Comparison of ENCODE assay signal across 27 mouse cellular contexts in genomic region chr4:5126059-5126458, GRCm38 (mm10).
DNase-seq lines count a peak whose midpoint lies in the region; ATAC-seq and TF ChIP-seq lines count a peak whose summit lies in the region.
"Had no signal": no experiment of that assay in that cellular context is flagged by ENCODE, and none has a peak within 500 bp of the region (broad histone marks: within the 10 kb centered on the region; RNA-seq: fewer than 3 reads in every experiment).

No protein-coding gene starts in this region.

- DNase-seq in forebrain, embryonic 11.5 days (ENCODE audit: low spot score) = no peak
- DNase-seq in neural tube, embryonic 10.5 days (ENCODE audit: extremely low spot score, low spot score) = no peak
- no peak for DNase-seq in forebrain, postnatal 0 days
- DNase-seq in heart, adult 11 months = no peak
- DNase-seq: adrenal gland, adult 8-10 months; adrenal gland, postnatal 14 days; adrenal gland, postnatal 36 days; B cell, adult 2 months; cerebellum, adult 11 months; cerebellum, adult 18-20 months; cerebellum, adult 8-10 months; cerebellum, adult 9-11 months; cerebellum, postnatal 14 days; cerebellum, postnatal 36 days; embryo, embryonic 11 days had no signal

- no peak overlapping the region for H3K4me2 ChIP-seq in forebrain, embryonic 13.5 days
- H3K4me2 ChIP-seq in forebrain, embryonic 12.5 days = no peak overlapping the region
- no peak overlapping the region for H3K4me2 ChIP-seq in forebrain, embryonic 15.5 days (replicated peaks)
- H3K4me2 ChIP-seq in forebrain, embryonic 11.5 days (ENCODE audit: low read depth, low read length, severe bottlenecking) = no peak overlapping the region
- no peak overlapping the region for H3K4me2 ChIP-seq in neural tube, embryonic 15.5 days
- H3K4me2 ChIP-seq in forebrain, postnatal 0 days (ENCODE audit: low read depth) = no peak overlapping the region
- H3K4me2 ChIP-seq: embryonic facial prominence, embryonic 13.5 days; embryonic facial prominence, embryonic 15.5 days had no signal

- H3K4me3 ChIP-seq in forebrain, embryonic 13.5 days = no peak overlapping the region
- no peak overlapping the region for H3K4me3 ChIP-seq in forebrain, embryonic 12.5 days (replicated peaks)
- no peak overlapping the region for H3K4me3 ChIP-seq in forebrain, embryonic 15.5 days
- H3K4me3 ChIP-seq in forebrain, embryonic 11.5 days (ENCODE audit: low read depth, low read length) = no peak overlapping the region
- H3K4me3 ChIP-seq in neural tube, embryonic 15.5 days (replicated peaks) = no peak overlapping the region
- no peak overlapping the region for H3K4me3 ChIP-seq in forebrain, postnatal 0 days (ENCODE audit: low read depth, low read length)
- H3K4me3 ChIP-seq: embryonic facial prominence, embryonic 13.5 days; embryonic facial prominence, embryonic 15.5 days; erythroblast, embryonic 14.5 days had no signal

- H3K9me3 ChIP-seq in forebrain, embryonic 13.5 days (replicated peaks) = no peaks in the 10 kb centered on the region
- no peaks in the 10 kb centered on the region for H3K9me3 ChIP-seq in forebrain, embryonic 12.5 days
- H3K9me3 ChIP-seq in forebrain, embryonic 15.5 days = no peaks in the 10 kb centered on the region
- H3K9me3 ChIP-seq in forebrain, embryonic 11.5 days (ENCODE audit: control insufficient read depth, low read length) = no peaks in the 10 kb centered on the region
- H3K9me3 ChIP-seq in neural tube, embryonic 15.5 days (replicated peaks) = no peaks in the 10 kb centered on the region
- no peaks in the 10 kb centered on the region for H3K9me3 ChIP-seq in forebrain, postnatal 0 days (ENCODE audit: low read length)
- H3K9me3 ChIP-seq: embryonic facial prominence, embryonic 13.5 days; embryonic facial prominence, embryonic 15.5 days; G1E had no signal

- TF ChIP-seq CTCF in forebrain, postnatal 0 days (IDR thresholded peaks at IDR 0.05; ENCODE audit: low read depth) = no peak

- no peak overlapping the region for H3K9ac ChIP-seq in forebrain, embryonic 13.5 days
- no peak overlapping the region for H3K9ac ChIP-seq in forebrain, embryonic 12.5 days
- no peak overlapping the region for H3K9ac ChIP-seq in forebrain, embryonic 15.5 days (replicated peaks)
- H3K9ac ChIP-seq in forebrain, embryonic 11.5 days (ENCODE audit: low read length) = no peak overlapping the region
- H3K9ac ChIP-seq in neural tube, embryonic 15.5 days (replicated peaks) = no peak overlapping the region
- no peak overlapping the region for H3K9ac ChIP-seq in forebrain, postnatal 0 days
- H3K9ac ChIP-seq: embryonic facial prominence, embryonic 13.5 days; embryonic facial prominence, embryonic 15.5 days had no signal

- no peaks in the 10 kb centered on the region for H3K36me3 ChIP-seq in forebrain, embryonic 13.5 days (ENCODE audit: poor library complexity, severe bottlenecking)
- no peaks in the 10 kb centered on the region for H3K36me3 ChIP-seq in forebrain, embryonic 12.5 days (replicated peaks)
- no peaks in the 10 kb centered on the region for H3K36me3 ChIP-seq in forebrain, embryonic 15.5 days
- H3K36me3 ChIP-seq in forebrain, embryonic 11.5 days (ENCODE audit: control insufficient read depth, insufficient read depth, low read length) = no peaks in the 10 kb centered on the region
- H3K36me3 ChIP-seq in neural tube, embryonic 15.5 days = no peaks in the 10 kb centered on the region
- no peaks in the 10 kb centered on the region for H3K36me3 ChIP-seq in forebrain, postnatal 0 days (ENCODE audit: insufficient read depth)
- H3K36me3 ChIP-seq: embryonic facial prominence, embryonic 13.5 days; embryonic facial prominence, embryonic 15.5 days; G1E had no signal

- WGBS in forebrain, embryonic 13.5 days = 79% methylated on average over 2 of the region's 2 CpGs
- WGBS in forebrain, embryonic 12.5 days = 87% methylated on average over 2 of the region's 2 CpGs
- 62% methylated on average over 2 of the region's 2 CpGs for WGBS in forebrain, embryonic 15.5 days
- WGBS in forebrain, embryonic 11.5 days = 89% methylated on average over 2 of the region's 2 CpGs
- WGBS in neural tube, embryonic 15.5 days = 61% methylated on average over 2 of the region's 2 CpGs
- 52% methylated on average over 2 of the region's 2 CpGs for WGBS in forebrain, postnatal 0 days

- H3K27me3 ChIP-seq in forebrain, embryonic 13.5 days = no peaks in the 10 kb centered on the region
- H3K27me3 ChIP-seq in forebrain, embryonic 12.5 days = no peaks in the 10 kb centered on the region
- no peaks in the 10 kb centered on the region for H3K27me3 ChIP-seq in forebrain, embryonic 15.5 days
- no peaks in the 10 kb centered on the region for H3K27me3 ChIP-seq in forebrain, embryonic 11.5 days (ENCODE audit: control insufficient read depth, insufficient read depth, low read length)
- H3K27me3 ChIP-seq in neural tube, embryonic 15.5 days (replicated peaks) = no peaks in the 10 kb centered on the region
- H3K27me3 ChIP-seq in forebrain, postnatal 0 days (ENCODE audit: insufficient read depth, low read length) = no peaks in the 10 kb centered on the region
- H3K27me3 ChIP-seq: CH12.LX; embryonic facial prominence, embryonic 13.5 days; embryonic facial prominence, embryonic 15.5 days; Patski had no signal

- H3K27ac ChIP-seq in forebrain, embryonic 13.5 days = no peak overlapping the region
- H3K27ac ChIP-seq in forebrain, embryonic 12.5 days = no peak overlapping the region
- no peak overlapping the region for H3K27ac ChIP-seq in forebrain, embryonic 15.5 days (replicated peaks)
- H3K27ac ChIP-seq in forebrain, embryonic 11.5 days (ENCODE audit: low read depth, low read length) = no peak overlapping the region
- no peak overlapping the region for H3K27ac ChIP-seq in neural tube, embryonic 15.5 days (replicated peaks)
- H3K27ac ChIP-seq in forebrain, postnatal 0 days (ENCODE audit: low read depth, low read length) = no peak overlapping the region
- H3K27ac ChIP-seq: embryonic facial prominence, embryonic 13.5 days; embryonic facial prominence, embryonic 15.5 days had no signal

- H3K4me1 ChIP-seq in forebrain, embryonic 13.5 days = no peaks in the 10 kb centered on the region
- no peaks in the 10 kb centered on the region for H3K4me1 ChIP-seq in forebrain, embryonic 12.5 days
- H3K4me1 ChIP-seq in forebrain, embryonic 15.5 days = peaks cover 9% of the 10 kb centered on the region; the same call in 1 of the 2 replicates
- no peaks in the 10 kb centered on the region for H3K4me1 ChIP-seq in forebrain, embryonic 11.5 days (replicated peaks; ENCODE audit: control insufficient read depth, insufficient read depth, low read length)
- no peaks in the 10 kb centered on the region for H3K4me1 ChIP-seq in neural tube, embryonic 15.5 days
- no peaks in the 10 kb centered on the region for H3K4me1 ChIP-seq in forebrain, postnatal 0 days (ENCODE audit: insufficient read depth)
- H3K4me1 ChIP-seq: embryonic facial prominence, embryonic 13.5 days; embryonic facial prominence, embryonic 15.5 days had no signal

- peak; percentile 51; the same call in 1 of the 2 replicates for ATAC-seq in forebrain, embryonic 13.5 days
- no peak for ATAC-seq in forebrain, embryonic 12.5 days (ENCODE audit: low FRiP score)
- peak; percentile 68 for ATAC-seq in forebrain, embryonic 15.5 days (replicated peaks)
- no peak for ATAC-seq in forebrain, embryonic 11.5 days (replicated peaks; ENCODE audit: low FRiP score)
- 0 out of 2 replicates have a peak, but pooled peaks have one; percentile 17 for ATAC-seq in neural tube, embryonic 15.5 days (ENCODE audit: low FRiP score)
- ATAC-seq in forebrain, postnatal 0 days = peak; percentile 55; the same call in 1 of the 2 replicates
- ATAC-seq: activated CD4-positive, CD25-positive, alpha-beta regulatory T cell, adult 4 months; CD4-positive, CD25-positive, alpha-beta regulatory T cell, adult 4 months; Patski had no signal

Comparison
In these comparisons a context has a peak if more than half of its experiments do, and no peak if none do; other contexts are left out.
1. ATAC-seq: peak in forebrain, embryonic 13.5 days (single experiment), forebrain, embryonic 15.5 days (single experiment), neural tube, embryonic 15.5 days (single experiment) and forebrain, postnatal 0 days (single experiment); none in forebrain, embryonic 12.5 days (single experiment) and forebrain, embryonic 11.5 days (single experiment).